Mouse (Mus musculus) hindbrain, embryonic 11.5 days (tissue): ENCODE measurements around the gene Grk6. TPM values are rescaled to one million over a fixed set of nuclear protein-coding genes. Genes with fewer than 3 reads are reported as not detected.
"Not testable (repeated sequence)": the region's sequence is repeated elsewhere in the genome, so short reads cannot be mapped to it uniquely, and the experiment has no call there.

Experiments
- ATAC-seq: fragments of 200-750 bp; cut with Nextera tagmentation; 2 replicates; pipeline ENCODE4 v1.8.0; 2017; ENCODE audit warnings: mild to moderate bottlenecking, moderate TSS enrichment, moderate library complexity; ENCODE audit not compliant: low FRiP score
- DNase-seq: peaks from one replicate; pipeline ENCODE4 v3.0.0-alpha.2; 2015; ENCODE audit warnings: low spot score
- H3K27ac ChIP-seq: fragments of 300-500 bp; sonication (generic); 2 replicates; pipeline ENCODE4 v1.5.1; 2014; ENCODE audit warnings: mild to moderate bottlenecking, low read depth, low read length
- H3K27me3 ChIP-seq: fragments of 300-500 bp; sonication (generic); 2 replicates; pipeline ENCODE4 v1.6.1; 2014; ENCODE audit warnings: mild to moderate bottlenecking, low read length, moderate library complexity, mixed read lengths; ENCODE audit not compliant: control insufficient read depth, insufficient read depth
- H3K36me3 ChIP-seq: fragments of 300-500 bp; sonication (generic); 2 replicates; pipeline ENCODE4 v1.6.1; 2014; ENCODE audit warnings: mild to moderate bottlenecking, low read length, moderate library complexity, mixed read lengths; ENCODE audit not compliant: control insufficient read depth, insufficient read depth
- H3K4me1 ChIP-seq: fragments of 300-500 bp; sonication (generic); replicated peaks from 2 replicates; pipeline ENCODE4 v1.6.1; 2014; ENCODE audit warnings: low read length, mixed read lengths; ENCODE audit not compliant: control insufficient read depth, insufficient read depth
- H3K4me2 ChIP-seq: fragments of 300-500 bp; sonication (generic); replicated peaks from 2 replicates; pipeline ENCODE4 v1.6.1; 2014; ENCODE audit warnings: mild to moderate bottlenecking, low read depth, low read length
- H3K4me3 ChIP-seq: fragments of 300-500 bp; sonication (generic); 2 replicates; pipeline ENCODE4 v1.5.1; 2014; ENCODE audit warnings: low read depth, low read length
- H3K9ac ChIP-seq: fragments of 300-500 bp; sonication (generic); 2 replicates; pipeline ENCODE4 v1.6.1; 2014; ENCODE audit warnings: low read depth, low read length
- H3K9me3 ChIP-seq: fragments of 300-500 bp; sonication (generic); 2 replicates; pipeline ENCODE4 v1.6.1; 2016; ENCODE audit warnings: low read length; ENCODE audit not compliant: control insufficient read depth
- WGBS: fragments of 180-500 bp; shearing (Covaris S2); extraction: QIAGEN DNeasy Blood & Tissue Kit; methylation state at CpG from one replicate; pipeline ENCODE4 v1.1.7; 2014; 5-methylcytosine and 5-hydroxymethylcytosine counted together
- polyA plus RNA-seq: library from polyadenylated mRNA; unstranded; fragments of >200 nt; fragmentation: Nextera tagmentation; extraction: Ambion mirVana; gene quantifications from 2 replicates; pipeline ENCODE4 v1.2.1, GENCODE M21; 2014

Gene Grk6
- polyA plus RNA-seq, 1 experiment from 2014 or later = 37.6 TPM

GRCm38 (mm10) chr13:55420018-55420932, 24.6 kb upstream of the Grk6 start:
- whole genome bisulfite sequencing = 30% methylated on average over 51 of the region's 51 CpGs
- no peaks in the 10 kb centered on the region for H3K9me3 ChIP-seq
- H3K27me3 ChIP-seq = peaks cover 40% of the 10 kb centered on the region
- no peak overlapping the region for H3K9ac ChIP-seq
- no peak overlapping the region for H3K4me3 ChIP-seq
- no peak overlapping the region; the same call in 1 of the 2 replicates for H3K4me2 ChIP-seq
- peaks cover 3% of the 10 kb centered on the region; the same call in 1 of the 2 replicates for H3K4me1 ChIP-seq
- no peak overlapping the region for H3K27ac ChIP-seq
- DNase-seq (no peak), ATAC-seq (0 out of 2 replicates have a peak, but pooled peaks have one; percentile 40)
- no peaks in the 10 kb centered on the region for H3K36me3 ChIP-seq

GRCm38 (mm10) chr13:55420933-55421800, 23.7 kb upstream of the Grk6 start:
- Histone ChIP-seq H3K4me1 (peaks cover 3% of the 10 kb centered on the region; the same call in 1 of the 2 replicates), H3K27me3 (peaks cover 40% of the 10 kb centered on the region), H3K9me3 (no peaks in the 10 kb centered on the region), H3K4me2 (peak overlapping the region; percentile 30), H3K27ac (no peak overlapping the region), H3K36me3 (no peaks in the 10 kb centered on the region), H3K9ac (no peak overlapping the region; the same call in 1 of the 2 replicates), H3K4me3 (peak overlapping the region; percentile 17; the same call in 1 of the 2 replicates)
- WGBS = 13% methylated on average over 35 of the region's 35 CpGs
- peak; percentile 73 for DNase-seq
- peak; percentile 54; the same call in 1 of the 2 replicates for ATAC-seq

- Histone ChIP-seq H3K36me3 (no peaks in the 10 kb centered on the region), H3K4me1 (no peaks in the 10 kb centered on the region), H3K4me3 (no peak within 1 kb of the TSS), H3K4me2 (no peak within 1 kb of the TSS), H3K27me3 (peaks cover 7% of the 10 kb centered on the region), H3K9ac (no peak within 1 kb of the TSS), H3K27ac (no peak within 1 kb of the TSS), H3K9me3 (no peaks in the 10 kb centered on the region)
- DNase-seq = no peak
- 91% methylated on average over 10 of the region's 10 CpGs for WGBS
- ATAC-seq = no peak
These were observed 18.3 kb upstream of the Grk6 start, which contains the start of gene F12 for GRCm38 (mm10) chr13:55426613-55427012. F12 (minus strand) TSS chr13:55426793.

GRCm38 (mm10) chr13:55429226-55429888, 15.5 kb upstream of the Grk6 start:
- Histone ChIP-seq H3K9ac (no peak overlapping the region), H3K36me3 (no peaks in the 10 kb centered on the region), H3K27me3 (no peaks in the 10 kb centered on the region), H3K4me2 (no peak overlapping the region), H3K27ac (no peak overlapping the region), H3K4me1 (no peaks in the 10 kb centered on the region), H3K9me3 (no peaks in the 10 kb centered on the region), H3K4me3 (no peak overlapping the region)
- ATAC-seq (no peak), DNase-seq (no peak)
- 70% methylated on average over 12 of the region's 12 CpGs for WGBS

GRCm38 (mm10) chr13:55430566-55430965, 14.3 kb upstream of the Grk6 start:
- Histone ChIP-seq H3K4me3 (no peak overlapping the region), H3K27ac (no peak overlapping the region), H3K4me2 (no peak overlapping the region), H3K36me3 (no peaks in the 10 kb centered on the region), H3K9ac (no peak overlapping the region), H3K4me1 (no peaks in the 10 kb centered on the region), H3K9me3 (no peaks in the 10 kb centered on the region), H3K27me3 (no peaks in the 10 kb centered on the region)
- ATAC-seq (no peak), DNase-seq (no peak)
- 77% methylated on average over 2 of the region's 2 CpGs for WGBS

GRCm38 (mm10) chr13:55431889-55432685, 12.8 kb upstream of the Grk6 start:
- Histone ChIP-seq H3K27me3 (no peaks in the 10 kb centered on the region), H3K4me3 (no peak overlapping the region), H3K27ac (no peak overlapping the region), H3K4me2 (no peak overlapping the region), H3K4me1 (no peaks in the 10 kb centered on the region), H3K9me3 (no peaks in the 10 kb centered on the region), H3K36me3 (no peaks in the 10 kb centered on the region), H3K9ac (no peak overlapping the region)
- WGBS = 80% methylated on average over 10 of the region's 10 CpGs
- DNase-seq (no peak), ATAC-seq (no peak)

- 86% methylated on average over 14 of the region's 15 CpGs for WGBS
- DNase-seq, H3K4me2 ChIP-seq, H3K9ac ChIP-seq, H3K36me3 ChIP-seq, ATAC-seq, H3K9me3 ChIP-seq, H3K4me3 ChIP-seq, H3K4me1 ChIP-seq, H3K27me3 ChIP-seq, H3K27ac ChIP-seq: not testable (repeated sequence)
These were observed 7.7 kb upstream of the Grk6 start for GRCm38 (mm10) chr13:55437111-55437629.
